Mouse (Mus musculus) CD4-positive, CD25-positive, alpha-beta regulatory T cell (primary cell): ENCODE data around the gene Ppp1r9a. TPM values are rescaled to one million over a fixed set of nuclear protein-coding genes. Genes with fewer than 3 reads are reported as not detected.

Experiments used
- polyA plus RNA-seq: library from polyadenylated mRNA; unstranded; fragments of 100-300 nt; shearing (Covaris generic); gene quantifications from one replicate; pipeline ENCODE4 v1.2.1, GENCODE M21; 2017

Ppp1r9a gene
- polyA plus RNA-seq: 0.10 TPM

DNA sequence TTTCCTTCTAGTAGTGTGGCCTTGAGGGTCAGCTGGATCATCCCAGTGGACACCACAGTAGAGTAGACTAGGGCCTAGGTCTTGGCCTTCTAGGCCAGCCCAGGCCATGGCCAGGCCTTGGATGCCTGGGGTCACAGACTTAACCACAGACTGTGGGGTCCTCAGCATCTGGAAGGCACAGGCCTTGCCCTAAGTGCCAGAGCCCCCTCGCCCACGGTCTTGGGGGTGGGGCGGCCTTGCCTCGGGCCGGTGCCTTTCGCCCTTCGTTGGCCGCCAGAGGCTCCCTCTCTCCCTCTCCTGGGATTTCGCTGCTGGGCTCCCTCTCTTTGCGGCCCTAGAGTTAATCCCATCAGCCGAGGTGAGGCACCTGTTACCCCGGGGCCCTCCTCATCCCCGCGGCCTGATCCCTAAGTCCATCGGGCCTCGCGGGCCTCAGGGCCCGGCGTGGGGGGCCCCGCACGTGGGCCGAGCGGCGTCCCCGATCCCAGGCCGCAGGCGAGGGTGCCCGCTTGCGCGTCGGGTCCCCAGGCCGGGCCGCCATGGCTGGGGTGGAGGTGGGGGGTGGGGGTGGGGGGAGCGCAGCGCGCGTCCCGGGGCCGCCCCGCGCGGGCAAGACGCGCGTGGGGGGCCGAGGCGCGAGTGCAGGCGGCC, at the start of gene Ppp1r9a:
Gene Ppp1r9a (plus strand): TSS at position 244 of the 651 bp plus-strand sequence.

DNA sequence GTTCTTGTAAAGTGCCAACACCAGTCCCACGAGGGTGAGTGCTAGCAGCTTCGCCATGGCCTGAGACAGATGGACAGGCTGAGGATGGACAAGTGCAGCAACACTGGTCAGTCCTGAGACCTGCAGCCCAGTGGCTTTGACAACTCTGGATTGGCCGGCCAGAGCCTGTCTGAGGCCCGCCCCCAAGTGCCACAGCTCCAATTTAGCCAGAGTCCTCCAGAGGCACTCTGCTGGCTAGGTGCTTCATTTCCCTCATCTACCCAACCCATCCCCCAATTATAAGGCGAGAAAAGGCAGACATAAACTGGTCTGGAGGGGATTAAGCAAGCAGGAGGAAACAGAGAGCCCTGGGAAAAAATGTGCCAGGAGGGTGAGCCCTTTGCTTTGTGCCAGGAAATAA, 291.0 kb downstream of the Ppp1r9a start, which contains the start of gene Pon1:
Gene Pon1 (minus strand): TSS at position 254 of the 400 bp plus-strand sequence.

Other genes starting within 250 kb of the Ppp1r9a start
- gene Sgce, start 155.7 kb upstream of the Ppp1r9a start, polyA plus RNA-seq: 0.26 TPM
- not detected for gene Peg10, start 155.6 kb upstream of the Ppp1r9a start, polyA plus RNA-seq